Mouse (Mus musculus): ENCODE measurements around the gene Gpr149. TPM values are rescaled to one million over a fixed set of nuclear protein-coding genes. Genes with fewer than 3 reads are reported as not detected.
A peak's percentile ranks its signal among the peaks of the same experiment; 100 is the strongest.

Gene Gpr149
- not detected for polyA plus RNA-seq (2017; shearing (Covaris generic))

DNA sequence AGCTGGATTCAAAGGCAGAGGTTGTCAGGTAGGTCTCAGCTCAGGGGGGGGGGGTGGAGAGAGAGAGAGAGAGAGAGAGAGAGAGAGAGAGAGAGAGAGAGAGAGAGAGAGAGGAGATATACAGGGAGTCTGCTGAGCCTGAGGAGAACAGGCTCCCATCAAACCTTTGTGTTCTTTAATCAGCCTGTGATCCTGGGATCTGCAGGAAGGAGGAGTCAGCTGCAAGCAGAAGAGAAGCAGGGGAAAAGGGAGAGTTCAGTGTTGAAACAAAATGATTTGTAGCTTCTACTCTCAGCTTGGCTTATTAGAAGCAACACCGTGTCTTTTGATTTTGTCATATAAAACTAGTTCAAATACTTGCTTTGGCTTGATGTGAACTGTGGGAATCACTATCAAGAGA lies at the start of gene Gpr149:
Gene Gpr149 (minus strand): TSS at position 168 of the 400 bp plus-strand sequence.
- no peak for ATAC-seq

DNA sequence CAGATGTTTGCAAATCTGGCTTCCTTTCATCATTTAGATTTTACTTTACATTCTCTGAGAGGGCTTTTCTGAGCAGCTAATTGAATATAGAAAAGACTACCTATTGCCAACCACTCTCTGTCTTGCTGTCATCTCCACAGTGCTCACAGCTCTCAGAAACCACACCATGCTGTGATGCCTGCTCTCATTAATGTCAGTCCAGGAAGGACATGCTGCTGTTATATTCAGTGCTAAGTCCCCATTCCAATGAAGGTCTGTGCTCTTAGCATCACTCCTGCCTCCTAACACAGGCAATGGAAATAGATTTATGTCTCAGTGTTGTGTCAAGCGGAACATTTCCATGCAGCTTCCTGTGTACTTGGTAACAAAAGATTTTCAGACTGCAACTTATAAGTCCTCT lies 45.6 kb upstream of the Gpr149 start:
- ATAC-seq = no peak

DNA sequence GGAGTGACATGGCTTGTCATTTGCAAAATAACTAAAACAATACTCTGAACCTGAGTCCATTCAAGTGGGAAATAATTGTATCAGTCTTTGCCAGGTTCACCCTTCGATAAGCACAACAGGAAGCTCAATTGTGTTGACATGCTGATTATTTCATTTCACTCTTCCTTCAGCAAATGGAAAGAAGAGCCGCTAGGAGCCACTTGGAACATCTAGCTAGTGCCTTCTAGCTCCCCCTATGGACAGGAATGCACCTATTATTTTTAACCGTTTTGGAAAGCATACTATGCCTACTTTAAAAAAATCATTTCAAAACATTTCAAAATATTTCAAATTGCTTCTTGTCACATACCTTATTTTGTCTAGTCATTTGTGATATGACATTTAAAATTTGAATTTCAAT lies 5.9 kb upstream of the Gpr149 start:
- no peak for ATAC-seq

DNA sequence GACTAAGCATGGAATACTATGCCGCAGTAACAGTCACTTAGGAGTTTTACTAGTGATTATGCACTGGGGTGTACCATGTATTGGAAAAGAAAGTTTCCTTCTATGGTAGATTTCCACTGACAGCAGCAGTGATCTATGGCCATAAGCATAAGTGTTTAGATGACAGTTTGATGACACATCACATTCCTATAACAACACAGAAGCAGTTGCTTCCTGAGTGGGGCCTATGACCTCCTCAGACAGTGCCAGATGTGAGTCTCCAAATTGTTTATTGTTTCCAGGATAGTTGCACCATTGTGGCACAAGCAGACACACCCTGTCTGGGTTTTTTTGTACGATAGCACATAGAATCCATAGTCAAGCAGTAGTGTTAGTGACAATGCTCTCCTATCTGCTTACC lies 991 bp upstream of the Gpr149 start:
- no peak for ATAC-seq

DNA sequence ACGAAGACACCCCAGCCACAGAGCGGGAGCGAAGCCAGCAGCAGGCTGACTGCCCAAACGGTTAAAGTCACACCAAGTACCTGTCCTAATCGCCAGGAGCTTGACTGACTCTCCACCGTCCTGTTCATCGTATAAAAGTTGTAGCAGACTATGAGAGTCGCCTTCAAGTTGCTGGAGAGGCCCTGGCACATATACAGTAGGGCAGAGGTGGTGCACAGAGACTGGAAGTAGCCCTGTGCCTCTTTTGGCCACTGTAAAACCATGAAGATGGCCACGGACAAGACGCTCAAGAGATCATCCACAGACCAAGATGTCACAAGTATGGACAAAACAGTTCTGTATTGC lies 921 bp downstream of the Gpr149 start:
- ATAC-seq = no peak

DNA sequence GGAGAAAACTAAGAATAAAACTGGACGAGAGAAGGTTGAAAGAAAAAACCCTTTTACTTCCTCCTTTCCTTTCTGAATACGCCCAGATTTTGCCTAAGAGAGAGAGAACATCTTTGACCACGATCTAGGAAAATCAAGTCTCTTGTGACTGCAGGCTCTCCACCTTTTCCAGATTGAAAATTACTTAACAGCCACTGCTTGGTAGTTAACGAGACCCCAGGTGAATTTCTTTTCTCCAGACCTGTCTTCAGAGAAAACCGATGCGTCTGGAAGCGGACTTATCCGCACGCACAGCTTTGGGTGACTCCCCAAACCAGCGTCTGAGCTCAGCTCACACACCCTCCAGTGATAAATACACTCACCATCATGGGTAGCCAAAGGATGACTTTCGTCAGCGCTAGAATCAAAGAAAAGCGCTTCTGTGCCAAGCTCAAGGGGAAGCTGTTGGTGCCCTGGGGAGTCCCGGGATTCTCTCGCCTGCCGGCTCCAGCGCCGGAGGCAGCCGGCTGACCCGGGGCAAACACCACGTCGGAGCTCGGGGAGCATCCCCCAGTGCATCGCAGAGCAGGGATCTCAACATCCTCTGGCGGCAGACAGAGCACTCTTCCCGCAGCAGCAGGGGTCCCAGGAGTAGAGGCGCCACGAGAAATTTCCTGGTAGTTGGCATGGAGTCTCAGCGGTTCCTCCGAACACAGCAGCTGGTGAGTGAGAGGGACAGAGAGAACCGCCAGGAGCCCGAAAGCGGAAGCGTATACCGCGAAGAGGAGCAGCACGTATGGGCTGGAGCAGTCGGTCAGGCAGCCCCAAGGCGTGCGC lies 1.5 kb downstream of the Gpr149 start:
- ATAC-seq = no peak

DNA sequence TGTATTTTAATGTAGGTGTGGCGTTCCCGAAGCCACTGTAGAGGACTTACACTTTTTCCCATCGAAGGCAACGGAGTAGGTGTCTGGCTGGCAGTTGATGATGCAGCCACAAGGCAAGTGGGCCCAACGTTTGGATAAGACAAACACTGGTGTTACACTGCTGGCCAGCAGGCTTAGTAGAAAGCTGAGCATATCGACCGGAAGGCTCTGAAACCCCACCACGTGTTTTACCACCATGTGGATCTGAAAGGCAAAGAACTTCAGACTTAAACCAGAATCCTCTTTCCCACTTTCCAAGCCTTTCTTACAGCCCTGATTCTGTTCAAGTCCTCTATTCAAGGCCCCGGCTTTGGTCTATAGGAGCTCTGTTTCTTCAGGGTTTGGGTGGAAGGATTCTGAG lies 2.5 kb downstream of the Gpr149 start:
- no peak for ATAC-seq

DNA sequence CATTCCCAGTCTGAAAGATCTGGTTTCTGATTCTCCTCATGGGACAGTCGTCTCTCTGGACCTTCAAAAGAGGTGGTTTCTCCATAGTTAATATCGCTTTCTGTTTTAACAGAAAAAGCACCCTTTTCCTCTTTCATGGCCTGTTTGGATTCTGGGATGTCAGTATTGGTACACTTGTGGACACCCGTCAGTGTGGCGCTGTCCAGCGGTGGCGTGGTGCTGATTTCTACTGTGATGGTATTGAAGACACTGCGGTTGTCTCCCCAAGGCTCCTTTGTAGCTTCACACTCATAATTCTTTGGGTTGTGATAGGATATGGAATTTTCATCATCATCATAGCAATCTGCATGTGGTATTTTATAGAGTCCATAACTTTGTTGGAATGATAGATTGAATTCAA lies 10.1 kb downstream of the Gpr149 start:
- ATAC-seq = no peak

DNA sequence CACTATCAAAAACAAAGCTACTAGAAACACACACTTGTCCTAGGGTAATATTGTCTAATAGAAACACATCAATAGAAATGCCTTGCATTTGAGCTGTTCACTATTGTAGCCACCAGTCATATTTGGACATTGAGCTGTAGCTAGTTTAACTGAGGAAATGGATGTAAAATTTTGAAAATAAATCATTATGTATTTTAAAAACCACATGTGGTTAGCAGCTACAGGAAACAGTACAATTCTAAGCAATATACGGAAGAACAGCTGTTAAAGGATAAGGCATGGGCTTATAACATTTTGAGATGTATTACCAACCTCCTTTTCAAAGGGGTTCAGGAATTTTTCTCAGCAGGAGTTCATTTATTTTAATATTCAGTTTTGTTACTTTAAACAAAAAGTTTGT lies 19.9 kb downstream of the Gpr149 start:
- ATAC-seq = no peak

DNA sequence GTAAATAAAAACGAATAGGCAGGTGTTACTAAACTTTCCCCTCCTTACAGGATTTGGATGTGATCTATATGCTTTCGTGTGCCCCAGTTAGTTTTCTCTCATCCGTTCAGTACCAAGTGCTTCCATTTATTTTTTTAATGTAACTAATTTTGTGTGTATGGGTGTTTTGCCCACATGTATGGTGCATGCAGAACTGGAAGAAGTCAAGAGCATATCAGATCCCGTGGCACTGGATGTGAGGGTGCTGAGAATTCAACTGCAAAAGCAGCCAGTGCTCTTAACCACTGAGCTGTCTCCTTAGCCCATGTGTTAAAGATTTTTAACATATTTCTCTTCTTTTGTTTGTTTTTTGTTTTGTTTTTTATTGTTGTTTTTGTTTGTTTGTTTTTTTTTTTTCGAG lies 77.3 kb downstream of the Gpr149 start:
- ATAC-seq = no peak

DNA sequence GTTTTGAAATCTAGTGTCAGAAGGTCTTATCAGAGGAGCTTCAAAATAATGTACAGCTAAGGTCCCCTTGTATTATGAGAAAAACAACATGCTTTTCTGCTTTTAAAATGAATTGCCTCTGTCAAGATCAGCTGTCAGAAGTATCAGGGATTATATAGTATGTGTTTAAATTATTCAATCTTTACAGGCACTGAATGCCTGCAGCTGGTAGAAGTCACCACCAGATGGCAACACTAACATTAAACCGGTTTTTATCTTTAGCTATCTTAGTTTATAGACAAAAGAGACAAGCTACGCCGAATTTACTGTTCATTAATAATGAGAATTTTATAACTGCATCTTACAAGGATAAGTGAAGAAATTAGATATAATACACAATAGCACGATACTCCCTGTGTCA lies 77.8 kb downstream of the Gpr149 start:
- no peak for ATAC-seq

DNA sequence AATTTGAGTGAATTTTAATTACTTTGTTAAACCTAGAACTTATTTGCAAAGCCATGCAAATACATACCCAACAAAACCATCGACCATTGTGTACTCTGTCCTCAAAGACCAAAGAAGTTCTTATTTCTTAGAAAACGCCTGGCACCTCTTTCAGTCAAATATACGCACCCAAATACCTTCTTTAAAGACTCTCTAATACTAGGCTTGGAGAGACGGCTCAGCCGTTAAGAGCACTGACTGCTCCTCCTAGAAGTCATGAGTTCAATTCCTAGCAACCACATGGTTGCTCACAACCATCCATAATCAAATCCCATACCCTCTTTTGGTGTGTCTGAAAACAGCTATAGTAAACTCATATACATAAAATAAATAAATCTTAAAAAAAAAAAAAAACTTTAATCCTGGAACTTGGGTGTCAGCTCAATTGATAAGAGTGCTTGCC lies 97.7 kb downstream of the Gpr149 start:
- ATAC-seq = no peak

DNA sequence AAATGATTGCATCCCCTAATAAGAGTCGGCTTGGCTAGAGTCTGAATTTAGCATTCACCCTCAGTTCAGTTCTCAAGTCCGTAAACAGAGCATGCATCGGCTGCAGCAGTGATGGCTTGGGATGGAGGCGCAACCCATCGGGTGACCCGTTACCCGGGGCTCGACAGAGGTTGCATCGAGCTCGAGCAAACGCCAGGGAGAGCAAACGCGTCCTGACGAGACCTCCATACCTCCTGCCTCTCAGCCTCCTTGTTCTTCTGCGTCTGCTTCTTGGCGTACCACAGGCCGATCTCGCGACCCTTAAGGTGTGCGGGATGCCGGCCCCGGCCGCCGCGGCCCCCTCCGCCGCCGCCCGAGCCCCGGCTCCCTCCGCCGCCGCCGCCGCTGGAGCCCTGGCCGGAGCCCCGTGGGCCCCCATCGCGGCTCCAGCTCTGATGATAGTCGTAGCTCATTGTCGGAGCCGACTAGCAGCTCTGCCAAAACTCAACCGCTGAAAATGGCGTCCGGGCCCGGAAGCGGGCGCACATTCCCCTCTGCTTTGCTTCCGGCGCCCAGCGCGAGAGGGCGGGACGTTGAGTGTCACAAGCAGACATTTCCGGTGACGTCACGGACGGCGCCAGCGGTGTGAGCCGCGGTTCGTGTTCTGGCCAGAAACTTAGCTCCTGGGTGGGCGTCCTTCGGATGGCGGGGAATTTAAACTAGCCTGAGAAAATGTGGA lies 98.3 kb downstream of the Gpr149 start, which contains the start of gene Dhx36:
Gene Dhx36 (minus strand): TSS at position 517 of the 718 bp plus-strand sequence.
- ATAC-seq = peak; percentile 99

DNA sequence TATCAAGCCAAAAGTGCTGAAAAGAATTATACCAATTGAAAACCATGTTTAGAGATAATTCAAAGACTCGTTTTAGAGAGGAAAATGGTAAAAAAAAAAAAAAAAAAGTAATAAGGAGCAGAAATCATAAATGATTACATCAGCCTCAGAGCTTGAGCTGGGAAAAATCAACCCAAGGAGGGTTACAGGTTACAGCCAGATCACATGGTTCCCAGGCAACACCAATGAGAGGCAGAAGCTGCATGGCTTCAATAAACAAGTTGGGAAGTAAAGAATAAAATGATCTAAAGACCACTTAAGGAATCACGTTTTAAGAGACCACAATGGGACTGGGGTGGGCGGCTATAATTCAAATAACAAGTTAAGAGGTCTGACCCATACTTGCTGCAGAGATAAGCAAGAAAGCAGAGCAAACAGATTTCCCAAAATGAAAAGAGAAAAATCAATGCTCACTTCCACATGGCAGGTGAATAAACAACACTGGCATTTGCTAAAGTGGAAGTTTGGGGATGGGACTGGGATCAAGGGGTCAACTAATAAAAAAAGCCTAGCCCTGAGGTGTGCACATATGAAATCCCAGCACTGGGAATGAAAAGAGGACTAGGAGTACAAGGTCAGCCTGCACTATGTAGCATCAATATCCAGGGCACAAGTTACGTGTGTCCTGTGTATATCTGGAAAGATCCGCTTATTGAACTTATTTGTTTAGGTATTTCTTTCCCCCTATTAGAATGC lies 99.6 kb downstream of the Gpr149 start:
- no peak for ATAC-seq

DNA sequence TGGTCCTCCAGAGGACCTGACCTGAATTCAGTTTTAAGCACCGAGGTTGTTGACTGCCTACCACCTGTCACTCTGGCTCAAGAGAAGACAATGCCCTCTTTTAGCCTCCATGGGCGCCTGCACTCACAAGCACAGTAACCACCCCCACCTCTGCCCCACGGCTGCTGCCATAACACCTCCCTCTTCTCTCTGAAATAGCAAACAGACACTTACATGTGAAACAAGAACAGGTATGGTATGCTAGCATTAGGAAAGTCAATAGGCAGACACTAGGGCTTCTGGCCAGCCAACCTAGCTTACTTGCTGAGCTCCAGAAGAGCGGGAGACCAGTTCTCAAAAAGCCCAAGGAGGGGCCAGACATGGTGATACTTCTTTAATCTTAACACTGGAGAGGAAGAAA lies 105.6 kb downstream of the Gpr149 start:
- ATAC-seq = no peak

DNA sequence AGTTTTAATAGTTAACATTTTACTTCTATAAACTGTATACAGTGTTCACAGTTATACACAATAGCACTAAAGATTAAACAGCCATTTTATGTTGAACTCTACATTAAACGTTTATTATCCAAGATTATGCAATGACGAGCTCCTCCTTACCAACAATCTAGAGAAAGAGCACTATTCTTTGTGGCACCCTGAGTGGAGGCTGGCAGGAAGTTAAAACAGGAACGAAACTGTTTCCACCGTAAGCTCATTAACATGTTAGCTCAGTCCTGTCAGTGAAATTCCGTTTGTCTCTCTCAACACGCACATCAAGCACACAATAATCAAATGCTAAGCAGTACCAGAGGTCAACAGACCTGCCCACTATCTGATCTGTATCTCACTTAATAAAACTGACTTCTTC lies 112.4 kb downstream of the Gpr149 start:
- no peak for ATAC-seq

DNA sequence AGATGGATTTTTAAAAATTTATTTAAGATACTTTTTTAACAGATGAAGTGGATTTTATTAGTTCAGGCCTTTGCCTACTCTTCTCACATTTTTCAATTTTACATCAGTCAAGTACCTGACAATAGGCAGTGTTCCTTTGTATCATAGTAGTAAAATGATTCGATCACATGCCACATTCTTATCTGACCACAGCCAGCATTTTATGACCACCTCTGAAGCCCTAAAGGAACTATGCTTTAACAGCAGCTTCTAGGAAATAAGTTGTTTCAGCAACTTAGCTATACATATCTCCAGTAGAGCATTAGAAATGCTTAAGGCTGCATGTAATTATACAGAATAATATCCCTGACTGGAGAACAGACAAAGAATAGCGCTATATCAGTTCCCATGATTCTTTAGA lies 120.6 kb downstream of the Gpr149 start:
- ATAC-seq = no peak

Other genes with a start within 250 kb of the Gpr149 start
- 10 to 100 TPM; 23.4 to 23.8 TPM for gene Dhx36, start 98.1 kb downstream of the Gpr149 start, polyA plus RNA-seq (2017; shearing (Covaris generic))